Mouse (Mus musculus): ENCODE measurements around the gene Zfyve28.

DNA sequence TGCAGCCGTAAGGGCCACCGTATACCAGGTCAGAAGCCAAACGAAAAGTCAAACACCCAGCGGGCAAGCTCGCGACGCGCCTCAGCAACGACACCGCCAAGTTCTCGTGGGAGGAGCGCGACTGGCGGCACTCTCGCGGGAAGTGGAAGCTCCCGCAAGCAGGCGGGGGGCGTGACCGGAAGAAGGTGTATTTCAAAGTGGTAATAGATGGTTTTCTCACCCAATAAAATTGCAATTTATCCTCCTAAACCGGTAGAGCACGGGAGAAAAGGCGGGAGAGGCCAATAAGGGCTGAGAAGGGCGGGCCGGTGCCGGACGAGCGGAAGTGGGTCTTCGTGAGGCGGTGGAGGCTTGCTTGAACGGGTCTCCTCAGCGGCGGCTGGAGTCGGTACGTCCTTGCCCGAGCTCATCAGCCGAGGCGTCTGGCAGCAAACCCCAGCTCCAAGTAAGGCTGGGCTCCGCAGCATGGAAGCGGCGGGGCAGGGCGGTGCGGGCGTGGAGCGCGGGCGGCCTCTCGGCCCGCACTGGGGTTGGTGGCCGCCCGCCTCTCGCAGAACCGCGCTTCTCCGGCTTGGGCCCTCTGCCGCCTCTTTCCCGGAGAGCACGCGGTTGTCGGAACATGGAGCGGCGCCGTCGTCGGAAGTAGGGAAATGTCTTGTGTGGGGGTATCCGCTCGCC is 48.0 kb upstream of the Zfyve28 start, which contains the start of gene Rnf4:
- TF ChIP-seq CTCF (IDR thresholded peaks at IDR 0.05; ENCODE audit: extremely low read depth, insufficient read depth, low read length), result no peak
- peak; percentile 92 for TF ChIP-seq POLR2A (IDR thresholded peaks at IDR 0.05; ENCODE audit: extremely low read depth, insufficient read depth, low read length)
